Mouse (Mus musculus) megakaryocyte, embryonic 14.5 days (primary cell): ENCODE results near the gene Jakmip3. TPM values are rescaled to one million over a fixed set of nuclear protein-coding genes. Genes with fewer than 3 reads are reported as not detected.

Source experiments
- H3K27me3 ChIP-seq: replicated peaks from 2 replicates; pipeline ENCODE3; 2012; ENCODE audit warnings: inconsistent platforms
- H3K36me3 ChIP-seq: replicated peaks from 2 replicates; pipeline ENCODE3; 2012; ENCODE audit warnings: low read length, inconsistent platforms, mixed read lengths
- H3K4me1 ChIP-seq: 2 replicates; pipeline ENCODE4 v1.6.1; 2012; ENCODE audit warnings: inconsistent platforms
- H3K4me3 ChIP-seq: replicated peaks from 2 replicates; pipeline ENCODE3; 2012; ENCODE audit warnings: moderate library complexity, mild to moderate bottlenecking, inconsistent platforms
- H3K9me3 ChIP-seq: 2 replicates; pipeline ENCODE4 v1.6.1; 2012; ENCODE audit warnings: inconsistent platforms
- FLI1 ChIP-seq: IDR thresholded peaks from 2 replicates; pipeline ENCODE4 v1.6.1; 2012; ENCODE audit warnings: low read length, inconsistent platforms, mixed read lengths
- GATA1 ChIP-seq: IDR thresholded peaks from 3 replicates; pipeline ENCODE4 v1.6.1; 2012; ENCODE audit warnings: mixed read lengths, low read length, inconsistent platforms, borderline replicate concordance
- polyA plus RNA-seq: library from polyadenylated mRNA; stranded (reverse); fragments of >175 nt; gene quantifications from 2 replicates; pipeline ENCODE4 v1.2.3, GENCODE M21; 2012; ENCODE audit warnings: low replicate concordance; ENCODE audit not compliant: insufficient read depth

The Jakmip3 gene
- polyA plus RNA-seq, 1 experiment, result not detected

- Histone ChIP-seq H3K4me3 (no peak overlapping the region), H3K9me3 (no peaks in the 10 kb centered on the region), H3K27me3 (peaks cover 83% of the 10 kb centered on the region), H3K36me3 (no peaks in the 10 kb centered on the region), H3K4me1 (no peaks in the 10 kb centered on the region)
- no peak for TF ChIP-seq FLI1
- TF ChIP-seq GATA1, result no peak
These were observed 165.2 kb downstream of the Jakmip3 start for GRCm38 (mm10) chr7:139105705-139106104.

DNA sequence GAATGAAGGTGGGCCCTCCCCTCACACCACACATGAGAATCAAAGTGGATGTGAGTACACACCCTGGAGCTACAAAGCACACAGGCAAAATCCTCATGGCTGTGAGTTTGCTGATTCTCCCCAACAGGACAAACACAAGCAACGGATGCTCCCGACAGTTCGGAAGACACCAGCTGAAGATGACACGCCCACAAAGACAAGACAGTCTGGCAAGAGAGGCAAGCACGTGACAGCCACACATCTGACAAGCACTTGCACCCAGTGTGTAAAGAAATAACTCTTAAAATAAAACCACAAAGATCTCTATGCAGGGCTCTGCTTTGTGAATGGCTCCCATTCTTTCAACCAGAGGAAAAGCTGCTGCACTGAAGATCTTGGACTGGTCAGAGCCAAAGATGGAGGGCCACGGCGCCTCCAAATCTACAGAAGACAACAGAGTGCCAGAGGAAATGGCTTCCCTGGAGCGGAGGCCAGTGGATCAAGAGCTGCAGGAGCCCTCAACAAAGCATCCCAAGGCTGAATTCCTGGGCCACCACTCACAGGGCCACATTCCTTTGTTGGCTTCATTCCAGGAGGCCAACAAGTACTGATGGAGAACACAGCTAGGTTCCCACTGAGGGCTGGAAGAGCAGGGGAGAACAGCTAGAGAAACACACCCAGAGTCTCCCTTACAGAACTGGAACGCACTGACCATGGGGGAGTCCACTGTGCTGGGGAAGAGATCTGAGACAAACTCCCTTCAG lies 167.5 kb downstream of the Jakmip3 start:
- Histone ChIP-seq H3K4me1 (no peaks in the 10 kb centered on the region), H3K4me3 (no peak overlapping the region), H3K9me3 (no peaks in the 10 kb centered on the region), H3K36me3 (no peaks in the 10 kb centered on the region), H3K27me3 (peaks cover 66% of the 10 kb centered on the region)
- TF ChIP-seq GATA1 (no peak), FLI1 (no peak)

DNA sequence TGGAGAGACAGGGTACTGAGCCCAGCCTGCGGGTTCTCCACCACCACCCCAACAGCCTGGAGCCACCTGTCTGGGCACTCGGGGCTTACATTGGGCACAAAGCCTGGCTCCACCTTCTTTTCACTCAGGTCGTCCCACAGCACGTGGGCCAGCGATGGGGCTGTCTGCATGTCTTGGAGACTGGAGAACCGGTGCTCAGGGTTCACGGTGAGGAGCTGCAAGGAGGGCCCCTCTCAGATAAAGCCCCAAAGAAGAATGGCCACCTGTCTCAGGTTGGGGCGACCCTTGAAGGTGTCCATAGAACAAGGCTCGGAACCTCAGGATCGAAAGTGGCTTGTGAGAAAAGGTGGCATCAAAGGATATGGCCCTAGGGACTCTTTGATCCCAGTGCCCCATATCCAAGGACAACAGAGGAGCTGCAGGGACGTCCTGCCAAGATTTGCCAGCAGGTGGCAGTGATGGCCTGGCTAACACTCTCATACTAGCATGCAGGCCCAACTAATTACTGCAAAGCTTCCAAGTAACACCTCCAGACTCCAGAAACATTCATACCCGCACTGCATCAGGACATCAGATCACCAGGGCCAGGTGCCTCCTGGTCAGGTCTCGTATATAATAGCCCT lies 178.7 kb downstream of the Jakmip3 start:
- TF ChIP-seq GATA1, result no peak
- TF ChIP-seq FLI1, result no peak
- Histone ChIP-seq H3K27me3 (peaks cover 59% of the 10 kb centered on the region), H3K4me3 (no peak overlapping the region), H3K4me1 (no peaks in the 10 kb centered on the region), H3K9me3 (no peaks in the 10 kb centered on the region), H3K36me3 (no peaks in the 10 kb centered on the region)

GRCm38 (mm10) chr7:139119775-139120153 lies 179.2 kb downstream of the Jakmip3 start:
- Histone ChIP-seq H3K4me1 (no peaks in the 10 kb centered on the region), H3K9me3 (no peaks in the 10 kb centered on the region), H3K4me3 (no peak overlapping the region), H3K36me3 (no peaks in the 10 kb centered on the region), H3K27me3 (peaks cover 63% of the 10 kb centered on the region)
- no peak for TF ChIP-seq FLI1
- no peak for TF ChIP-seq GATA1

DNA sequence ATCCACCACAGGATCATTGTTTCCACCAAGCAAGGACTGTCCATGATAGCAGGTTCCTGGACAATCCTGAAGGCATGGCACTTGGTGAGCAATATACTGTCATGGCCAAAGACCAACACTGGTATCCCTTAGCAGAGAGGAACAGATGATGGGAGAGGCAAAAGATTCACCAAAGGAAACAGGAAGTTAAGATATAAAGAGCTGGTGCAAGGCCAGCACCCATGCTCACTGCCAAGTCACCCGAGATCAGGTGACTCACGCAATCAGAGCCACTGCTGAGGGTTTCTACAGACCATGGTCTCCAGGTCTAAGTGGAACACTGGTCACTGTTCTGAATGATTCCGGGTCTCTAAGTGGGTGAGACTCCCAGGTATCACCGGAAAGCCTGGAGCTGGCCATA lies 185.4 kb downstream of the Jakmip3 start:
- H3K27me3 ChIP-seq, result peaks cover 96% of the 10 kb centered on the region

GRCm38 (mm10) chr7:139126549-139126948 lies 186.0 kb downstream of the Jakmip3 start:
- Histone ChIP-seq H3K27me3 (peaks cover 96% of the 10 kb centered on the region), H3K9me3 (0 out of 2 replicates have a peak, but pooled peaks cover 7% of the 10 kb centered on the region), H3K36me3 (no peaks in the 10 kb centered on the region), H3K4me1 (peaks cover 32% of the 10 kb centered on the region), H3K4me3 (no peak overlapping the region)
- TF ChIP-seq GATA1, result no peak
- no peak for TF ChIP-seq FLI1

More for the DNA sequence above, 185.4 kb downstream of the Jakmip3 start:
- Histone ChIP-seq H3K4me1 (peaks cover 25% of the 10 kb centered on the region), H3K9me3 (0 out of 2 replicates have a peak, but pooled peaks cover 7% of the 10 kb centered on the region), H3K36me3 (no peaks in the 10 kb centered on the region), H3K4me3 (no peak overlapping the region)
- TF ChIP-seq GATA1 (no peak), FLI1 (no peak)

DNA sequence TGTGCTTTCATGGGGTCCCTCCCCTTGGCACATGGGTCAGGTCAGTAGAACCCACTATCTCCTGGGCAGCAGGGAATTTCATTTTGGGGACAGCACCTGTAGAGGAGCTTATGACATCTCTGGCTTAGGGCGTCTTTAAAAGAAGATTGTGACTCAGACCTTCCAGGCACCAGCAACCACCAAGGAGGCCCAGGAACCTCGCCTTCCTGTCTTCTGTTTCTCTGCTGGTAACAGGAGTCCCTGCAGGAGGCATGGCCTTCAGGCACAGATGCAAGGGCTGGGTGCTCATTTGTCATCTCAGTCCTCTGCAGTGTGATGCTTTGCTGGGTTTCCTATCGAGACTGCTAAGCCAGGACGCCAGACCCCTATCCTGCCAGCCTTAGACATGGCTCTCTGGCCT lies 188.5 kb downstream of the Jakmip3 start:
- H3K4me1 ChIP-seq, result peaks cover 35% of the 10 kb centered on the region
- H3K4me3 ChIP-seq, result no peak overlapping the region
- TF ChIP-seq FLI1 (no peak), GATA1 (no peak)
- peaks cover 93% of the 10 kb centered on the region for H3K27me3 ChIP-seq
- H3K36me3 ChIP-seq, result no peaks in the 10 kb centered on the region
- 0 out of 2 replicates have a peak, but pooled peaks cover 7% of the 10 kb centered on the region for H3K9me3 ChIP-seq

DNA sequence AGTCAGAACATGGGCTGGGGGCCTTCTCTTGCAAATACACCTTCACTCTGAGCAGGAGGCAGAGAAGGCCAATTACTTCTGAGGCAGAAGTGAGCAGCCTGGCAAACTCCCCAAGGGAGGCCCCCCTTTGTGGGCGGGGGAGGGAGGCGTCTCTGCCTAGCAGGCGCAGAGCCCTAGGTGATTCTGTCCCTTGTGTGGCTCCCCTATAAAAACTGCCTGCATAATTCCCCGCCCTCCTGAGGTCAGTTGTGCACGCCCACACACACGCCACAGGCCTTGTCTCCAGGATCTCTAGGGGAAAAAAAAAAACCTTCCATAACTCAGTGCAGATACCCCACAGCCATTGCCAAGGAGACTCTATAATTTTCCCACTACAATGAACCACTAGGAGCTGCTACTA lies 189.8 kb downstream of the Jakmip3 start:
- Histone ChIP-seq H3K4me3 (no peak overlapping the region), H3K36me3 (no peaks in the 10 kb centered on the region), H3K9me3 (0 out of 2 replicates have a peak, but pooled peaks cover 7% of the 10 kb centered on the region), H3K4me1 (peaks cover 35% of the 10 kb centered on the region), H3K27me3 (peaks cover 95% of the 10 kb centered on the region)
- TF ChIP-seq FLI1 (no peak), GATA1 (no peak)

- TF ChIP-seq FLI1, result no peak
- no peak for TF ChIP-seq GATA1
- Histone ChIP-seq H3K4me1 (peaks cover 29% of the 10 kb centered on the region), H3K36me3 (no peaks in the 10 kb centered on the region), H3K4me3 (no peak overlapping the region), H3K9me3 (0 out of 2 replicates have a peak, but pooled peaks cover 7% of the 10 kb centered on the region), H3K27me3 (peaks cover 95% of the 10 kb centered on the region)
These were observed 191.0 kb downstream of the Jakmip3 start for GRCm38 (mm10) chr7:139131538-139131937.

- H3K4me3 ChIP-seq, result no peak overlapping the region
- 0 out of 2 replicates have a peak, but pooled peaks cover 6% of the 10 kb centered on the region for H3K9me3 ChIP-seq
- peaks cover 29% of the 10 kb centered on the region for H3K4me1 ChIP-seq
- peaks cover 96% of the 10 kb centered on the region for H3K27me3 ChIP-seq
- no peak for TF ChIP-seq FLI1
- no peak for TF ChIP-seq GATA1
- H3K36me3 ChIP-seq, result no peaks in the 10 kb centered on the region
These were observed 192.9 kb downstream of the Jakmip3 start for GRCm38 (mm10) chr7:139133446-139133845.

Other genes with a start within 250 kb of the Jakmip3 start
- gene Ppp2r2d, start 94.7 kb upstream of the Jakmip3 start, polyA plus RNA-seq, result 12.9 and 22.7 TPM in 2 replicates
- 6.0 and 7.6 TPM in 2 replicates for gene Mapk1ip1, start 94.5 kb upstream of the Jakmip3 start, polyA plus RNA-seq
- gene Bnip3, start 31.2 kb upstream of the Jakmip3 start, polyA plus RNA-seq, result 65.9 and 129 TPM in 2 replicates
- gene Dpysl4, start 145.3 kb downstream of the Jakmip3 start, polyA plus RNA-seq, result not detected in 2 replicates